Mouse (Mus musculus) cerebellum, adult 2 months (tissue): ENCODE results near the gene Cnpy4.

ENCODE experiments used
- CTCF ChIP-seq: fragments of 200-500 bp; IDR thresholded peaks from 2 replicates; pipeline ENCODE4 v1.5.1; 2011; ENCODE audit warnings: low read depth, mild to moderate bottlenecking, control low read depth, low read length, moderate library complexity, borderline replicate concordance; ENCODE audit not compliant: insufficient read depth
- POLR2A ChIP-seq: fragments of 200-500 bp; IDR thresholded peaks from 2 replicates; pipeline ENCODE4 v1.6.1; 2011; ENCODE audit warnings: low read length, control low read depth, borderline replicate concordance; ENCODE audit not compliant: insufficient read depth

DNA sequence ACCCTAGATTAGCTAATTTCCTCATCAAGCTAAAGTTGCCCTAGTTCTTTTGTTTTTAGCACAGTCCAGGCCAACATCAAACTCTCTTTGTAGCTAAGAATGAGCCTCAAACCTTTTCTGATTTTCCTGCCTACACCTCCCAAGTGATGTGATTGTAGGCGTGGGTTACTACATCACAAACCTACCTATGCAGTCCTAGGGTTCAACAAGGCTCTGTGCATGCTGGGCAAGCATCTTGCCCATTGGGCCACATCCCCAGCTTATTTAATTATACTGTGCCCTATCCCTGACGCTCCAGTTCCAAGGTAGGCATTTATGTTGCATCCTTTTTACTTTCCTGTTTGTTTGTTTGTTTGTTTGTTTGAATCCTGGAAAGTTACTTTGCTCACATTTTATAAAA lies 38.4 kb downstream of the Cnpy4 start, which contains the start of gene Nxpe5:
- TF ChIP-seq CTCF: no peak
- no peak for TF ChIP-seq POLR2A
